Mouse (Mus musculus) kidney, adult 2 months (tissue): ENCODE measurements around the gene Phtf1. TPM values are rescaled to one million over a fixed set of nuclear protein-coding genes. Genes with fewer than 3 reads are reported as not detected.

Source experiments
- DNase-seq: peaks from one replicate; pipeline ENCODE4 v3.0.0; 2021
- H3K27ac ChIP-seq: fragments of 200-500 bp; 2 replicates; pipeline ENCODE4 v1.5.1; 2012; ENCODE audit warnings: low read depth, low read length, control low read depth, inconsistent platforms; ENCODE audit not compliant: insufficient read depth
- H3K27me3 ChIP-seq: fragments of 200-500 bp; replicated peaks from 2 replicates; pipeline ENCODE4 v1.6.1; 2012; ENCODE audit warnings: mild to moderate bottlenecking, moderate library complexity, low read length, inconsistent platforms; ENCODE audit not compliant: control insufficient read depth, insufficient read depth
- H3K36me3 ChIP-seq: fragments of 200-500 bp; 2 replicates; pipeline ENCODE4 v1.6.1; 2012; ENCODE audit warnings: mild to moderate bottlenecking, moderate library complexity, low read length, inconsistent platforms; ENCODE audit not compliant: control insufficient read depth, insufficient read depth
- H3K4me1 ChIP-seq: fragments of 200-500 bp; 2 replicates; pipeline ENCODE4 v1.6.1; 2011; ENCODE audit warnings: low read length; ENCODE audit not compliant: control insufficient read depth, insufficient read depth
- H3K4me3 ChIP-seq: fragments of 200-500 bp; 2 replicates; pipeline ENCODE4 v1.5.1; 2011; ENCODE audit warnings: mild to moderate bottlenecking, low read depth, low read length, control low read depth; ENCODE audit not compliant: insufficient read depth
- CTCF ChIP-seq: fragments of 200-500 bp; conservative IDR thresholded peaks from 2 replicates; pipeline ENCODE4 v1.5.1; 2011; ENCODE audit warnings: low read depth, mild to moderate bottlenecking, control low read depth, low read length, moderate library complexity, mixed read lengths; ENCODE audit not compliant: insufficient read depth, insufficient read length
- POLR2A ChIP-seq: fragments of 200-500 bp; IDR thresholded peaks from one replicate; pipeline ENCODE4 v1.6.1; 2011; ENCODE audit warnings: low read depth, low read length, control low read depth
- WGBS: fragments of 180-500 bp; shearing (Covaris S2); methylation state at CpG from one replicate; pipeline ENCODE4 v1.1.7; 2018; 5-methylcytosine and 5-hydroxymethylcytosine counted together
- polyA plus RNA-seq: library from polyadenylated mRNA; depleted of rRNA; stranded (reverse); fragments of >200 nt; gene quantifications from 2 replicates; pipeline ENCODE4 v1.2.3, GENCODE M21; 2012

Gene Phtf1
- polyA plus RNA-seq, 1 experiment = 4.7 TPM

GRCm38 (mm10) chr3:103967231-103967630, 679 bp upstream of the Phtf1 start:
- no peaks in the 10 kb centered on the region for H3K4me1 ChIP-seq
- TF ChIP-seq CTCF (no peak), POLR2A (no peak)
- DNase-seq = no peak
- no peak overlapping the region for H3K4me3 ChIP-seq
- H3K36me3 ChIP-seq = peaks cover 1% of the 10 kb centered on the region; the same call in 1 of the 2 replicates
- H3K27me3 ChIP-seq = no peaks in the 10 kb centered on the region
- H3K27ac ChIP-seq = no peak overlapping the region
- WGBS = 28% methylated on average over 2 of the region's 2 CpGs

- H3K36me3 ChIP-seq = peaks cover 1% of the 10 kb centered on the region
- H3K4me1 ChIP-seq = no peaks in the 10 kb centered on the region
- peak overlapping the region; percentile 58; the same call in 1 of the 2 replicates for H3K27ac ChIP-seq
- peak overlapping the region; percentile 90 for H3K4me3 ChIP-seq
- no peak for DNase-seq
- no peaks in the 10 kb centered on the region for H3K27me3 ChIP-seq
- TF ChIP-seq CTCF = no peak
- TF ChIP-seq POLR2A = no peak
- 0% methylated on average over 24 of the region's 24 CpGs for WGBS
Observed at GRCm38 (mm10) chr3:103968701-103969100, 791 bp downstream of the Phtf1 start.

- Histone ChIP-seq H3K36me3 (no peaks in the 10 kb centered on the region; the same call in none of the 2 replicates), H3K27me3 (no peaks in the 10 kb centered on the region), H3K4me1 (no peaks in the 10 kb centered on the region), H3K4me3 (no peak overlapping the region), H3K27ac (no peak overlapping the region)
- 95% methylated on average over 2 of the region's 2 CpGs for WGBS
- TF ChIP-seq CTCF (no peak), POLR2A (no peak)
- no peak for DNase-seq
Observed at GRCm38 (mm10) chr3:103971157-103971556, 3.2 kb downstream of the Phtf1 start.

- Histone ChIP-seq H3K27me3 (no peaks in the 10 kb centered on the region), H3K4me1 (no peaks in the 10 kb centered on the region), H3K4me3 (no peak overlapping the region), H3K36me3 (no peaks in the 10 kb centered on the region), H3K27ac (no peak overlapping the region)
- no peak for TF ChIP-seq CTCF
- TF ChIP-seq POLR2A = no peak
- no peak for DNase-seq
- WGBS = 74% methylated on average over 4 of the region's 4 CpGs
Observed at GRCm38 (mm10) chr3:103984556-103984955, 16.6 kb downstream of the Phtf1 start.

- Histone ChIP-seq H3K27me3 (no peaks in the 10 kb centered on the region), H3K4me1 (no peaks in the 10 kb centered on the region), H3K27ac (no peak overlapping the region), H3K36me3 (no peaks in the 10 kb centered on the region), H3K4me3 (no peak overlapping the region)
- 97% methylated on average over 2 of the region's 2 CpGs for WGBS
- no peak for DNase-seq
- TF ChIP-seq CTCF (no peak), POLR2A (no peak)
Observed at GRCm38 (mm10) chr3:103985194-103985593, 17.3 kb downstream of the Phtf1 start.

- TF ChIP-seq POLR2A = no peak
- no peak for TF ChIP-seq CTCF
- Histone ChIP-seq H3K36me3 (no peaks in the 10 kb centered on the region; the same call in 1 of the 2 replicates), H3K27ac (no peak overlapping the region), H3K4me3 (no peak overlapping the region), H3K4me1 (no peaks in the 10 kb centered on the region), H3K27me3 (no peaks in the 10 kb centered on the region)
- WGBS = 51% methylated on average over 5 of the region's 5 CpGs
- no peak for DNase-seq
Observed at GRCm38 (mm10) chr3:103987831-103988432, 20.0 kb downstream of the Phtf1 start.

GRCm38 (mm10) chr3:103989352-103989751, 21.4 kb downstream of the Phtf1 start:
- Histone ChIP-seq H3K4me1 (no peaks in the 10 kb centered on the region), H3K36me3 (no peaks in the 10 kb centered on the region; the same call in none of the 2 replicates), H3K27ac (no peak overlapping the region), H3K27me3 (no peaks in the 10 kb centered on the region), H3K4me3 (no peak overlapping the region)
- no peak for DNase-seq
- WGBS = 97% methylated on average over 4 of the region's 4 CpGs
- TF ChIP-seq CTCF (no peak), POLR2A (no peak)

- Histone ChIP-seq H3K27me3 (no peaks in the 10 kb centered on the region), H3K36me3 (no peaks in the 10 kb centered on the region; the same call in none of the 2 replicates), H3K4me3 (no peak overlapping the region), H3K27ac (no peak overlapping the region), H3K4me1 (no peaks in the 10 kb centered on the region)
- no peak for DNase-seq
- TF ChIP-seq POLR2A (no peak), CTCF (no peak)
- WGBS = 94% methylated on average over 3 of the region's 3 CpGs
Observed at GRCm38 (mm10) chr3:103991271-103991670, 23.4 kb downstream of the Phtf1 start.
